Mouse (Mus musculus) embryonic facial prominence, embryonic 13.5 days (tissue): ENCODE measurements around the gene Poll. TPM values are rescaled to one million over a fixed set of nuclear protein-coding genes. Genes with fewer than 3 reads are reported as not detected.

ENCODE experiments used
- ATAC-seq: fragments of 200-750 bp; cut with Nextera tagmentation; 2 replicates; pipeline ENCODE4 v1.8.0; 2017; ENCODE audit warnings: low read depth; ENCODE audit not compliant: insufficient number of reproducible peaks, insufficient read depth, low FRiP score, low TSS enrichment
- H3K27ac ChIP-seq: fragments of 300-500 bp; sonication (generic); 2 replicates; pipeline ENCODE4 v1.5.1; 2015; ENCODE audit warnings: moderate library complexity, mild to moderate bottlenecking, inconsistent platforms
- H3K27me3 ChIP-seq: fragments of 300-500 bp; sonication (generic); 2 replicates; pipeline ENCODE4 v1.6.1; 2015; ENCODE audit warnings: mild to moderate bottlenecking, inconsistent platforms
- H3K36me3 ChIP-seq: fragments of 300-500 bp; sonication (generic); 2 replicates; pipeline ENCODE4 v1.6.1; 2015; ENCODE audit warnings: mild to moderate bottlenecking, inconsistent platforms
- H3K4me1 ChIP-seq: fragments of 300-500 bp; sonication (generic); 2 replicates; pipeline ENCODE4 v1.6.1; 2015; ENCODE audit warnings: inconsistent platforms
- H3K4me2 ChIP-seq: fragments of 300-500 bp; sonication (generic); 2 replicates; pipeline ENCODE4 v1.6.1; 2015; ENCODE audit warnings: moderate library complexity, mild to moderate bottlenecking, inconsistent platforms
- H3K4me3 ChIP-seq: fragments of 300-500 bp; sonication (generic); 2 replicates; pipeline ENCODE4 v1.5.1; 2015; ENCODE audit warnings: mild to moderate bottlenecking, inconsistent platforms
- H3K9ac ChIP-seq: fragments of 300-500 bp; sonication (generic); 2 replicates; pipeline ENCODE4 v1.6.1; 2015; ENCODE audit warnings: mild to moderate bottlenecking, inconsistent platforms
- H3K9me3 ChIP-seq: fragments of 300-500 bp; sonication (generic); 2 replicates; pipeline ENCODE4 v1.6.1; 2016; ENCODE audit warnings: inconsistent platforms
- WGBS: fragments of 180-500 bp; shearing (Covaris S2); methylation state at CpG from one replicate; pipeline ENCODE4 v1.1.7; 2015; ENCODE audit warnings: mixed read lengths; 5-methylcytosine and 5-hydroxymethylcytosine counted together
- polyA plus RNA-seq: library from polyadenylated mRNA; unstranded; fragments of >200 nt; fragmentation: Nextera tagmentation; extraction: Ambion mirVana; gene quantifications from 2 replicates; pipeline ENCODE4 v1.2.1, GENCODE M21; 2015

Gene Poll
- polyA plus RNA-seq, 1 experiment from 2014 or later = 14.4 TPM

DNA sequence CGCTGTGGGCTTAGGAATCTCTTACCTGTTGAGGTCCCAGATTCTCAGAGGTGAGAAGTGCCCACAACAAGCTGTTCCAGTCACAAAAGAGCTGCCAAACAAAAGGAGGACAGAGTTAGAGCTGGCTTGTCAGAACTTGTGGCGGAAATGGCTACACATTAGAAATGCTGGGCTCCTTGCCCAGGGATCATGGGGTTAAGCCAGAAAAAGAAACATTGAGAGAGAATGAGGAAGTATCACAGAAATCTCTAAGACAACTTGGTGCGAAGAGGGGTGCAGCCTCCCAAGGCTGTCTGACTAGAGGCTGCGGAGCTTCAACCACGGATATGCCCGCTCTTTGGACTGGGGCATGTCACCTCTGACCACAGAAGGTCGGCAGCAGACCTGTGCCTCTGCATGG lies 31.4 kb upstream of the Poll start:
- Histone ChIP-seq H3K27ac (no peak overlapping the region), H3K4me3 (no peak overlapping the region), H3K4me2 (no peak overlapping the region), H3K9me3 (no peaks in the 10 kb centered on the region), H3K36me3 (peaks cover 5% of the 10 kb centered on the region; the same call in 1 of the 2 replicates), H3K27me3 (no peaks in the 10 kb centered on the region), H3K4me1 (no peaks in the 10 kb centered on the region; the same call in 1 of the 2 replicates), H3K9ac (no peak overlapping the region)
- ATAC-seq = no peak
- WGBS = 85% methylated on average over 7 of the region's 7 CpGs

- no peak overlapping the region for H3K27ac ChIP-seq
- H3K4me3 ChIP-seq = no peak overlapping the region
- WGBS = 92% methylated on average over 6 of the region's 6 CpGs
- no peaks in the 10 kb centered on the region; the same call in 1 of the 2 replicates for H3K4me1 ChIP-seq
- H3K9ac ChIP-seq = no peak overlapping the region
- H3K9me3 ChIP-seq = no peaks in the 10 kb centered on the region
- no peaks in the 10 kb centered on the region; the same call in 1 of the 2 replicates for H3K27me3 ChIP-seq
- ATAC-seq = no peak
- H3K4me2 ChIP-seq = no peak overlapping the region
- H3K36me3 ChIP-seq = peaks cover 5% of the 10 kb centered on the region; the same call in 1 of the 2 replicates
Measured at GRCm38 (mm10) chr19:45589761-45590160, 29.4 kb upstream of the Poll start.

DNA sequence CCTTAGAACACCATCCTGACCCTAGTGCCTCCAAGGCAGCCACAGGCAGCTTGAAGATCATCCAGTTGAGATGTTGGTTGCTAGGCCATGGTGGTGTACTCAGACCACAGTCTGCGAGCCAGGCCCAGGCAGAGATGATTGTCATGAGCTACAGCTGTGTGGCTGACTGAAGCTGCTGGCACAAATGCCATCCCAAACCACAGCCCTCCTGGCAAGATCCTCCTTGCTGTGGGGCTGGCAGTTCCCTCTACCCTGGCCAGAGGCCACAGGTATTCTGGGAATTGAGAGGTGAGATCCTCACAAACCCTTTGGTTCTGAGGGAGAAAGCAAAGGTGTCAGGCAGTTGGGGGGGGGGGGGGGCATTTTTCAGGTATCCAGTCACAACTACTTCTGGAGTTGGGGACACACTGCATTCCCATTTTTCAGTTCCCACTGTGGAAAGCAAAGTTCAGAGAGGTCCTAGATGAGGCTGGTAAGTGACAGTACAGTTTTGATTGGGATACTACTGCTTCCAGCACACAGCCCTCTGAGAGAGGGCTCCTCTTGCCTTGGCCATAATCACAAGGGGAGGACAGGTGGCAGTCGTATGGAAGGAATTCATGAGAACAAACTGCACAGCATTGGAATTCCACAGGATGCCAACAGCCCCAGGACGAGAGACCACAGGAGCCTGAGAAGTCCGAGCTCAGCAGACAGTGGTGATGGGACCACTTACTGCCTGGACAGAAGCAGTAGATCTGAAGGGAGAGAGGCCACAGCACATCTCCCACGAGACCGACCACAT lies 27.4 kb upstream of the Poll start:
- Histone ChIP-seq H3K9me3 (no peaks in the 10 kb centered on the region), H3K27me3 (no peaks in the 10 kb centered on the region; the same call in 1 of the 2 replicates), H3K36me3 (peaks cover 5% of the 10 kb centered on the region; the same call in 1 of the 2 replicates), H3K9ac (no peak overlapping the region), H3K4me1 (peaks cover under 1% of the 10 kb centered on the region), H3K27ac (no peak overlapping the region), H3K4me3 (no peak overlapping the region), H3K4me2 (no peak overlapping the region)
- ATAC-seq = no peak
- 82% methylated on average over 6 of the region's 6 CpGs for WGBS

- Histone ChIP-seq H3K4me2 (no peak overlapping the region), H3K9me3 (no peaks in the 10 kb centered on the region), H3K27ac (no peak overlapping the region), H3K27me3 (no peaks in the 10 kb centered on the region; the same call in 1 of the 2 replicates), H3K4me1 (peaks cover 9% of the 10 kb centered on the region), H3K36me3 (peaks cover 5% of the 10 kb centered on the region; the same call in 1 of the 2 replicates), H3K4me3 (no peak overlapping the region), H3K9ac (no peak overlapping the region)
- ATAC-seq = no peak
- 52% methylated on average over 3 of the region's 3 CpGs for WGBS
Measured at GRCm38 (mm10) chr19:45586850-45587249, 26.5 kb upstream of the Poll start.

GRCm38 (mm10) chr19:45584856-45585620 lies 24.7 kb upstream of the Poll start:
- Histone ChIP-seq H3K9ac (no peak overlapping the region), H3K4me2 (no peak overlapping the region), H3K4me3 (no peak overlapping the region), H3K27me3 (no peaks in the 10 kb centered on the region; the same call in 1 of the 2 replicates), H3K9me3 (no peaks in the 10 kb centered on the region), H3K36me3 (peaks cover 3% of the 10 kb centered on the region; the same call in 1 of the 2 replicates), H3K27ac (no peak overlapping the region), H3K4me1 (peaks cover 14% of the 10 kb centered on the region)
- WGBS = 44% methylated on average over 9 of the region's 9 CpGs
- ATAC-seq = no peak

GRCm38 (mm10) chr19:45583136-45583535 lies 22.8 kb upstream of the Poll start:
- 77% methylated on average over 6 of the region's 6 CpGs for WGBS

DNA sequence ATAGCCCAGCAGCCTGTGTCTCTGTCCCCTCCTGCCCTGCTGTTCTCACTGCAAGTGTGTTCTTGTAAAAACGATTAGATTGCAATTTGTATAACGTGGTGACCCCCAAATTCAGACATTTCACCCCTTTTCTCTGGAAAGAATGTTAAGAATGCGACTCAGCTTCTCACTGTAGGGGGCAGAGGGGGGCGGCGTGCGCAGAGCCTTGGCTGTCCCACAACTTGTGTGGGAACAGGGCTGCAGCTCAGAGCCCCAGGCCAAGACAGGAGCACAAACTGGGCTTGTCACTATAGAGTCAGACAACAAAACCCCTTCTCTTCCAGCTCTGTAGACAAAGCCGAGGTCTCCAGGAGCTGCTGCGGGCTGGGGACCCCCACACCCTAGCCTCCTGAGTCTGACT lies 21.8 kb upstream of the Poll start:
- Histone ChIP-seq H3K9ac (no peak overlapping the region), H3K27ac (peak overlapping the region; percentile 28; the same call in 1 of the 2 replicates), H3K4me2 (no peak overlapping the region), H3K4me1 (peaks cover 17% of the 10 kb centered on the region), H3K36me3 (peaks cover 32% of the 10 kb centered on the region), H3K9me3 (no peaks in the 10 kb centered on the region), H3K27me3 (no peaks in the 10 kb centered on the region; the same call in 1 of the 2 replicates), H3K4me3 (no peak overlapping the region)
- 17% methylated on average over 8 of the region's 8 CpGs for WGBS
- no peak for ATAC-seq

More at GRCm38 (mm10) chr19:45583136-45583535, 22.8 kb upstream of the Poll start:
- peaks cover 22% of the 10 kb centered on the region for H3K36me3 ChIP-seq
- no peaks in the 10 kb centered on the region; the same call in 1 of the 2 replicates for H3K27me3 ChIP-seq
- peaks cover 17% of the 10 kb centered on the region for H3K4me1 ChIP-seq
- ATAC-seq = no peak
- H3K9ac ChIP-seq = no peak overlapping the region
- H3K4me2 ChIP-seq = no peak overlapping the region
- H3K27ac ChIP-seq = no peak overlapping the region
- no peak overlapping the region for H3K4me3 ChIP-seq
- no peaks in the 10 kb centered on the region for H3K9me3 ChIP-seq

DNA sequence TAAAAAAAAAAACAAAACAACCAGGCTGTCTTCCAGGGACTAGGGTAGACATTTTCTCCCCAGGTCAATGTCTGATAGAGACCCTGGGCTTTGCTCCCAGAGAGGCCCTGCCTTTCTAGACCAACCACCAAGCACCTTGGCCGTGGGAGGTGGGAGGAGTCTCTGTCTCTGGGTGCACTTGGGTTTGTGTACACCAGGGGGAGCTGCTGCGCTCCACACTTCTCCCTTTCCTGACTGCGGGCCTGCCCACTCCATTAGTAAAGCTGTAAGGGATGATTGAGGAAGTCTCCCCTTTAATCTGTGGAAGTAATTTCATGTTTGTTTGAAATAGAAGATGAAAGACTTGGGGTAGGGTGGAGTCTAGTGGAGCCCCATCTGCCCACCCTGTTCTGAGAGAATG lies 20.9 kb upstream of the Poll start:
- Histone ChIP-seq H3K27me3 (no peaks in the 10 kb centered on the region; the same call in 1 of the 2 replicates), H3K4me1 (peaks cover 24% of the 10 kb centered on the region), H3K27ac (no peak overlapping the region), H3K9ac (no peak overlapping the region), H3K36me3 (peaks cover 39% of the 10 kb centered on the region), H3K4me3 (no peak overlapping the region), H3K4me2 (no peak overlapping the region), H3K9me3 (no peaks in the 10 kb centered on the region)
- no peak for ATAC-seq
- 63% methylated on average over 3 of the region's 3 CpGs for whole genome bisulfite sequencing

DNA sequence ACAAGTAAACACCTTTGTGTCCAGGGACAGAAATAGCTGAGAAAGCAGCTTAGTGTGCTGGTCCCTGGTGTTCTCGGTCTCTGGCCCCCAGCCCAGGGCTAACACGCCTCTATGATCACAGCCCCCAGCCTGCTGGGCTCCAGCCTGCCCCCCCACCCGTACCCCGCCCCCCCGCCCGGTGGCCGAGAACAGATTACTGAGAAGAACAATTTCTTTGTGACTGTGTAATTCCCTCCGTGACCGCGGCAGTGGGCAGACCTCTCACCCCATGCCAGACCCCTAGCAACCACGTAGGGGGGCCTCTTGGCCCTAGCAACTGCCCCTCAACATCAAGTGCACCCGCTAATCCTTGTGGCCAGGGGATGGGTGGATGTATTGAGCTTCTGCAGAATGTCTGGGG lies 19.9 kb upstream of the Poll start:
- H3K4me2 ChIP-seq = no peak overlapping the region
- H3K9ac ChIP-seq = no peak overlapping the region
- WGBS = 51% methylated on average over 12 of the region's 12 CpGs
- no peaks in the 10 kb centered on the region for H3K9me3 ChIP-seq
- H3K4me1 ChIP-seq = peaks cover 34% of the 10 kb centered on the region
- no peak overlapping the region for H3K27ac ChIP-seq
- H3K36me3 ChIP-seq = peaks cover 39% of the 10 kb centered on the region
- no peak overlapping the region for H3K4me3 ChIP-seq
- no peaks in the 10 kb centered on the region for H3K27me3 ChIP-seq
- no peak for ATAC-seq

- Histone ChIP-seq H3K4me3 (no peak overlapping the region), H3K27ac (no peak overlapping the region), H3K4me1 (peaks cover 42% of the 10 kb centered on the region), H3K9ac (no peak overlapping the region), H3K27me3 (no peaks in the 10 kb centered on the region), H3K9me3 (no peaks in the 10 kb centered on the region), H3K4me2 (no peak overlapping the region), H3K36me3 (peaks cover 39% of the 10 kb centered on the region)
- ATAC-seq = no peak
- 85% methylated on average over 7 of the region's 7 CpGs for WGBS
Measured at GRCm38 (mm10) chr19:45579416-45579815, 19.1 kb upstream of the Poll start.

DNA sequence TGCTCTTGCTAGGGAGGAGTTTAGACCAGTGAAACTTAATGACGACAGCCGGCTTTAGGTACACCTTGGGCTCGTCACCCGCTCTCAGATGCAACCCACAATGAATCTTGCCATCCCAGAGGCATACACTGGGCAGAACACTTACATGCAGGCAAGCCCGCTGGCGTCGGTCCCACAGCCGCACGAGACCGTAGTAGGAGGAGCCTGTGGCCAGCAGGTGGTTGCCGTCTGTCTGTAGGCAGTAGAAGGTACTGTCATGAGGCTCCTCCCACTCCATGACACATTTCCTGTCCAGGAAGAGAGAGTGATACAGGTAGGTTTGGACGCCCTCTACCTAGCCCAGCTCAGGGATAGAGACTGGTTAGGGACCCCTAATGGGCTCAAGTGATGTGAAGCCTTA lies 18.6 kb upstream of the Poll start:
- Histone ChIP-seq H3K9me3 (no peaks in the 10 kb centered on the region), H3K36me3 (peaks cover 39% of the 10 kb centered on the region), H3K27ac (no peak overlapping the region), H3K9ac (no peak overlapping the region), H3K4me2 (no peak overlapping the region), H3K4me1 (peaks cover 46% of the 10 kb centered on the region), H3K4me3 (no peak overlapping the region), H3K27me3 (no peaks in the 10 kb centered on the region)
- ATAC-seq = no peak
- 88% methylated on average over 12 of the region's 12 CpGs for WGBS
